ENCODE assay signal across 10 mouse cellular contexts in the genomic region with DNA sequence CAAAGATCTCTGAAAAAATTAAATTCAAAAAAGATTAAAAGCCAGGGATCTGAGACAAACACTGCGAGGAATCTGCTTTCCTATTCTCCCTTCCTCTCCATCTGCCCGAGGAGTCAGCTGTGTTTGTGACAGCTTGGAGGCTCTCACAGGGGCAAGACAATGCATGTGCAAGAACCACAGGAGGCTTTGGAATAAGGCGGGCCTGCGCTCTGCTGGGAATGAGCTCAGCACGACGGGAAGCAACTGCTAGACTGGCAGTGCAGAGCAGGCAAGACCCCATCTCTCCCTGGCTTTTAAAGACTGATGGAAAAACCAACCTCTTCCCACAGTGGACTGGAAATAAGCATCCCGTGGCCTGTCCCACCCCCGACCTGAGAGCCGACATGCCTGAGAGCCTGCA.
DNase-seq lines count a peak whose midpoint lies in the region; ATAC-seq lines count a peak whose summit lies in the region.
"Had no signal": no experiment of that assay in that cellular context is flagged by ENCODE, and none has a peak within 500 bp of the region (broad histone marks: within the 10 kb centered on the region; RNA-seq: fewer than 3 reads in every experiment).

No protein-coding gene starts in this region.

- H3K36me3 ChIP-seq in forebrain, embryonic 14.5 days (ENCODE audit: control insufficient read depth, insufficient read depth, low read length), result peaks cover 24% of the 10 kb centered on the region
- H3K36me3 ChIP-seq in midbrain, embryonic 10.5 days, result peaks cover 21% of the 10 kb centered on the region

- no peak overlapping the region; the same call in 1 of the 2 replicates for H3K4me2 ChIP-seq in forebrain, embryonic 14.5 days (ENCODE audit: low read length)

- ATAC-seq in forebrain, embryonic 14.5 days, result peak; percentile 74; the same call in 1 of the 2 replicates
- ATAC-seq in inflammation-experienced regulatory T-cells, adult 6 months, result no peak

- peak overlapping the region; percentile 58 for H3K27ac ChIP-seq in forebrain, embryonic 14.5 days (ENCODE audit: low read depth, low read length)
- peak overlapping the region; percentile 67 for H3K27ac ChIP-seq in midbrain, embryonic 10.5 days (replicated peaks)

- no peak overlapping the region for H3K4me3 ChIP-seq in forebrain, embryonic 14.5 days (ENCODE audit: low read depth, low read length)
- no peak overlapping the region for H3K4me3 ChIP-seq in midbrain, embryonic 10.5 days

- 4% methylated on average over 9 of the region's 9 CpGs for WGBS in forebrain, embryonic 14.5 days
- 7% methylated on average over 9 of the region's 9 CpGs for WGBS in midbrain, embryonic 10.5 days

- 0 out of 2 replicates have a peak overlapping the region, but pooled peaks have one; percentile 35 for H3K9ac ChIP-seq in forebrain, embryonic 14.5 days (ENCODE audit: low read length)

- H3K27me3 ChIP-seq in forebrain, embryonic 14.5 days (replicated peaks; ENCODE audit: control insufficient read depth, insufficient read depth, low read length), result no peaks in the 10 kb centered on the region
- H3K27me3 ChIP-seq in midbrain, embryonic 10.5 days (ENCODE audit: low read depth, poor library complexity, severe bottlenecking), result no peaks in the 10 kb centered on the region

- H3K9me3 ChIP-seq in forebrain, embryonic 14.5 days (replicated peaks; ENCODE audit: control insufficient read depth, low read length), result no peaks in the 10 kb centered on the region
- no peaks in the 10 kb centered on the region for H3K9me3 ChIP-seq in midbrain, embryonic 10.5 days (replicated peaks)

- peaks cover 7% of the 10 kb centered on the region; the same call in 1 of the 2 replicates for H3K4me1 ChIP-seq in forebrain, embryonic 14.5 days (ENCODE audit: control insufficient read depth, insufficient read depth, low read length)
- peaks cover 17% of the 10 kb centered on the region for H3K4me1 ChIP-seq in midbrain, embryonic 10.5 days

- DNase-seq in R1 (ENCODE audit: low read depth, low spot score), result peak; percentile 67
- DNase-seq in cerebellum, adult 9-10 months, result peak; percentile 57
- peak; percentile 74 for DNase-seq in forebrain, embryonic 14.5 days (ENCODE audit: low spot score)
- DNase-seq in midbrain, embryonic 10.5 days (ENCODE audit: low spot score), result peak; percentile 59
- DNase-seq in spleen, postnatal 36 days (ENCODE audit: low spot score in 2 of 2), result no peak
- DNase-seq in thymus, adult 18-20 months, result no peak
- no peak for DNase-seq in adrenal gland, adult 2 months
- DNase-seq: lung, adult 2 months; thymus, adult 2 months had no signal

Comparison
In these comparisons a context has a peak if more than half of its experiments do, and no peak if none do; other contexts are left out.
1. DNase-seq: peak in R1 (single experiment), cerebellum, adult 9-10 months (single experiment), forebrain, embryonic 14.5 days (single experiment) and midbrain, embryonic 10.5 days (single experiment); none in spleen, postnatal 36 days (0 of 2), thymus, adult 18-20 months (0 of 2) and adrenal gland, adult 2 months (single experiment).